Mouse (Mus musculus) thymus, postnatal 0 days (tissue): ENCODE results near the gene Scarf2. TPM values are rescaled to one million over a fixed set of nuclear protein-coding genes. Genes with fewer than 3 reads are reported as not detected.
A peak's percentile ranks its signal among the peaks of the same experiment; 100 is the strongest.

ENCODE experiments used
- DNase-seq: peaks from one replicate; pipeline ENCODE4 v3.0.0-alpha.2; 2015; ENCODE audit warnings: low spot score
- polyA plus RNA-seq: library from polyadenylated mRNA; unstranded; fragments of >200 nt; fragmentation: Nextera tagmentation; extraction: Ambion mirVana; gene quantifications from 2 replicates; pipeline ENCODE4 v1.2.1, GENCODE M21; 2015

Gene Scarf2
- polyA plus RNA-seq: 3.6 and 4.3 TPM in 2 replicates

DNA sequence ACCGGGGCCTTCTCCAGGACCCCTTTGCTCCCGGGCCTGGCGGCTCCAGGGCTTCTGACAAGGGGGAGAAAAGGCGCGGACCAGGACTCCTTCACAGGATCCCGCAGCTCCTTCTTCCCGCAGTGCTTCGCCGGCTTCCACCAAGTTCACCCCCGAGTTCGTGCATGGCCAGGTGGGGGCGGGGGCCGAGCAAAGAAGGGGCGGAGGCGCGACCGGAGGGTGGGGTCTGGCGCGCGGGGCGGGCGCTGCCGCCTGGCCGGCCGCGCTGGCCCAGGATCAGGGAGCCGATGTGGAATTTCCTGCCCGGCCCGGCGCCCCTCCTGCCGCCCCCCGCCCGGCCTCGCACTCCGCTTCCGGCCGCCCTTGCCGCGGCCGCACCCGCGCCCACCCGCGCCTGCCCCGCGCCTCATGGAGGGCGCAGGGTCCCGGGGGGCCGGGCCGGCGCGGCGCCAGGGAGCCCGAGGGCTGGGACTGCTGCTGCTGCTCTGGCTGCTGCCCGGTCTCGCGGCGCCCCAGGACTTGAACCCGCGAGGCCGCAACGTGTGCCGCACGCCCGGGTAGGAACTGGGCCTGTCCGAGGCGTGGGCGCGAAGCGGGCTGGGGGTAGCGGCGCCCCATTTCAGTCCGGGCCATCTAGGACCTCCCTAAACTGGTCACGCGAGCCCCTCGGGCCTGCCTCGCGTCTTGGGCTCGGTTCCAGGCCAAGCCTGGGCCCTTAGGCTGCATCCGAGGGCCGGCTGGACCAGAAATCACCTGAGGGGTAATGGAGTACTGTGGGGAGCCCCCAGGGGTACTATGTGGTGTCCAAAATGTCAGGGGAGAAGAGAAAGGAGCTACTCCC lies at the start of gene Scarf2:
Gene Scarf2 (plus strand): TSS at position 312 of the 841 bp plus-strand sequence.
- no peak for DNase-seq

GRCm38 (mm10) chr16:17753001-17753400 lies 44.1 kb upstream of the Scarf2 start:
- no peak for DNase-seq

GRCm38 (mm10) chr16:17753686-17754085 lies 43.4 kb upstream of the Scarf2 start:
- DNase-seq: no peak

- DNase-seq: no peak
These were observed 39.3 kb upstream of the Scarf2 start for GRCm38 (mm10) chr16:17757756-17758155.

DNA sequence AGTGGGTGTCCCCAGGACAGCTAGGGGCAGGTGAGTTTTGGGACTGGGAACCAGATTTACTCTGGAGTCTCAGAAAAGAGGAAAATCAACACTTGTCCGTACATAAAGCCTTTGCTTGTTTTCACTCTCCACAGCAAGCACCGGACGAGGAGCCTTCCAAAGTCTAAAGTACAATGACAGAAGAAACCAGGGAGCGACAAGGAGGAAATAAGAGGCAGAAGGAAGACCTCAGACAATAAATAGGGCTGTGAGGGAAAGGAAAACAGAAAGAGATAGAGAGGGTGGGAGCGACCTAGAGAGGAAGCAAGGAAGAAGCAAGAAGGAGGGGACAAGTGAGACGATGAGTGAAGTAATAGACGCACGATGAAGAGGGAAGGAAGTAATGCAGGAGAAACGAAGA lies 38.2 kb upstream of the Scarf2 start:
- DNase-seq: peak; percentile 4

GRCm38 (mm10) chr16:17759344-17759773 lies 37.7 kb upstream of the Scarf2 start, which contains the start of gene Klhl22:
TSS of gene Klhl22 (plus strand) at chr16:17759618.
- peak; percentile 89 for DNase-seq

- peak; percentile 13 for DNase-seq
These were observed 37.2 kb upstream of the Scarf2 start for GRCm38 (mm10) chr16:17759813-17760321.

- peak; percentile 51 for DNase-seq
These were observed 36.4 kb upstream of the Scarf2 start for GRCm38 (mm10) chr16:17760657-17761056.

DNA sequence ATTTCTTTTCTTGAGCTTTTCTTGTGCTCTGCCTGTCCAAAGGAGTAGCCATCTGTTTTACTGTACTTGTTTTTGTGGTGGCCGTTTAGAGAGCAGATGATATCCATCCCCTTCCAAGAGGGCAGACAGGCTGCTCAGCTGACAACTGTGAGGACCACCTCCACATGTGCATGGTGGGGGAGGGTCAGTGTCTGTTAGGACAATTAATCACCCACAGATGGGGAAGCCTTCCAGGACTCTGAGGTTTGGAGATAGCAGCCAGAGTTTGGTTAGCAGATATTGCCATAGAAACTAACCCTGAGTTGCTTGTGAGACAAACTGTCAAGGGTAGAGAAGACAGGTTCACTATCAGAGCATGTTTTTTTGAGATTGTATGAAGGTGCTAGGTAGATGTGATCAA lies 36.0 kb upstream of the Scarf2 start:
- DNase-seq: no peak

DNA sequence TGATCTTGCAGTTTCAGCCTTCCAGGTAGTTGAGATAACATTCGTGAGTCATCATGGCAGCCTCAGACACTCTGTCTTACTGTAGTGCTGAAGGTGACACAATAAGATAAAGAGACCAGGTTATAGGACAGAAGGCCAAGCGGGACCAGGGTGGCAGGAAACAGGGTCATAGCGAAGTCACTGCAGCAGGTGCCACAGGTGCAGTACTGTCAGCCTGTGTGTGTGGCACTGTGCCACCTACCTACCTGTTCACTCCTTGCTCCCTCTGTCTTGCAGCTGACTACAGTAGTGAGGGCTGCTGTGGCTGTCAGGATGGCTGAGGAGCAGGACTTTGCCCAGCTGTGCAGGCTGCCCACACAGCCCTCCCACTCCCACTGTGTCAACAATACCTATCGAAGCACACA lies 33.0 kb upstream of the Scarf2 start:
- DNase-seq: no peak

DNA sequence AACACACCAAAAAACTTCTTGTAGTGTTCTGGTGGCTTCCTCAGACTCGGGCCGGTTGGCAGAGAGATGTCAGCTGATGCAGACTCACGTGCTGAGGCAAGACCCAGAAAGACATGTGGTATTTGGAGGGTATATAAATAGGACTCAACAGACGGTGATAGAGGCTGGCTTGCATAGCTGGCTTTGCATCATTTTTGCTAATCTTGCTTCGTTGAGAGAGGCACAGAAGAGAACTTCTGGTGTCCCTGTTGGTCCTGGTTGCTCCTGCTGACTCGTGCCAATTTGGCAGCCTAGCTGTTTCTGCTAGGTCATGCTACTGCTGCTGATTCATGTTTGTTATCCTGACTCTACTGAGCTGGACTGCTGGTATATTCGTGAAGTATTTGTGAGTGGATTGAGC lies 28.2 kb upstream of the Scarf2 start:
- DNase-seq: no peak

- no peak for DNase-seq
These were observed 25.8 kb upstream of the Scarf2 start for GRCm38 (mm10) chr16:17771117-17771865.

GRCm38 (mm10) chr16:17776828-17777227 lies 20.3 kb upstream of the Scarf2 start:
- DNase-seq: peak; percentile 21

DNA sequence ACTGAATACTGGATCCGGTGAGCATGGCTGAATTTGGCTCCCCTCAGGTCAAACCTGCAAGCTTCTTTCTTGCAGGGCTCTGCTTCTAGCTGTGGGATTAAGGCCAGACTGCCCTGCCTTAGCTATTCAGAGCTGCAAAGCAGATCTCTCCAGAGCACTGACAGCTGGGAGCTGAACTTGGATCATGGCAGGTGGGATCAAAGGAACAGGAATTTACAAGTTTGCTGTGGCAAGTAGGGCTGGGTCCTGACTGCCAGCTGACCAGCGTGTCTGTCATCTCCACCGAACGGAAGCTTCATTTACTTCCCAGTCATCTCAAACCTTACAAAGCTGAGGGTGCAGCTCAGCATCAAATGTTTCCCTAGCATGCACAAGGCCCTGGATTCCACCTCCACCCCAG lies 18.9 kb upstream of the Scarf2 start:
- no peak for DNase-seq

DNA sequence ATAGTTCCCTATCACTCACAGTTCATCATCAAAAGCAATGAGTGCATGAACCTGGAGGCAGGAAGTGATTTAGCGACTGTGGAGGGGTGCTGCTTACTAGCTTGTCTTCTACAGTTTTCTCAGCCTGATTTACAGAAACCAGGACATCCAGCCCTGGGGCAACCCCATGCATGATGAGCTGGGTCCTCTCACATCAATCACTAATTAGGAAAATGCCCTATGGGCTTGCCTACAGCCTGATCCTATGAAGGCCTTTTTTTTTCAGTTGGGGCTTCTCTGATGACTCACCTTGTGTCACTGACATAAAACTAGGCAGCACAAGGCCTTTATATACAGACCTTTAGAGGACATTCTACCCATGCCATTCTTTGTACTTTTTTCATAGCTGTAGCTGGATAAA lies 17.4 kb upstream of the Scarf2 start:
- DNase-seq: no peak

GRCm38 (mm10) chr16:17785337-17785736 lies 11.7 kb upstream of the Scarf2 start:
- no peak for DNase-seq

DNA sequence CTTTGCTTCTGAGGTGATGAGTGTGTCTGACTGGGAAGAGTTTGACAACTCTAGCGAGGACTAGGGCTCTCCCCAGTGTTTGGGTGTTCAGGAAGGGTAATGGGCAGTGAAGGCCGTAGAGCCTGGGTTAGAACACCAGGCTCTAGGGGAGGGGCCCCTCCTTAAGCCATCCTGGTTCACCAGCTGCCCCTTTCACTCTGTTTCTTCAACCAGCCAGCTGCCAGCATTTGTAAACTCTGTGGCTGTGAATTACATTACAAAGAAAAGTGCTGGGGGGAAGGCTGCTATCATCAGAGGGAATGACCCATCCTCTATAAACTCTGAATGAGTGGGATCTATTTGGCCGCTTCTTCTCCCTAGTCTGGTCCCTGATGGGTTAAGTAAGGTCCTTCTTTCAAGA lies 4.4 kb upstream of the Scarf2 start:
- DNase-seq: no peak

- no peak for DNase-seq
These were observed 3.0 kb upstream of the Scarf2 start for GRCm38 (mm10) chr16:17794047-17794446.

GRCm38 (mm10) chr16:17795643-17796042 lies 1.4 kb upstream of the Scarf2 start:
- no peak for DNase-seq

- DNase-seq: no peak
These were observed 563 bp upstream of the Scarf2 start for GRCm38 (mm10) chr16:17796519-17796918.

DNA sequence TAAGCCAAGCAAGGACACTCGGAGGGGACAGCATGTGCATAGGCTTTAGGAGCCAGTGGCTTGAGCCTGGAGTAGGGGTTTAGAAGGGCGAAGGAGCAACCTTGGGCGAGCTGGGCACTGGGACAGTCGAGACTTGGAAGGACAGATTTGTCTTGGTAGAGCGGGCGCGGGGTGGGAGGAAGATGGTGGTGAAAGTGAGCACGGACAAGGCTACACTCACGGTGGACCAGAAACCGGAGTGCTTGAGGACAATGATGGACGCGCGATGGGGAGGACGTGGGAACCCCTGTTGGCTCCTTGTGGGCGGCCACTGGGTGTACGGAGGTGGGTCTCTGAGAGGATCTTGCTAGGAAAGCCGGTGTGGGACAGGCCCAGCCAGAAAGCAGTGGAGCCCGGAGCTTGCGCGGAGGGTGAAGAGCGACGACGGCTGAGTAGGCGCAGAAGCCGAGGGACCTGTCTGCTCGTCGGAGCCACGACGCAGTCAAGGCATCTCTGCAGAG lies 780 bp downstream of the Scarf2 start:
- no peak for DNase-seq
